Mouse (Mus musculus): Measurements from ENCODE around the gene Cenpa. TPM values are rescaled to one million over a fixed set of nuclear protein-coding genes. Genes with fewer than 3 reads are reported as not detected.
A peak's percentile ranks its signal among the peaks of the same experiment; 100 is the strongest.
"Not testable (repeated sequence)": the region's sequence is repeated elsewhere in the genome, so short reads cannot be mapped to it uniquely, and the experiment has no call there.

The Cenpa gene
- total RNA-seq, 2 experiments from 2014 or later, result 3.2 to 3.8 TPM

- intact Hi-C loops (cut with DNase I), result no loop called here
- no peak for DNase-seq
Measured at GRCm38 (mm10) chr5:30676800-30677199, 10.2 kb downstream of the Cenpa start.

GRCm38 (mm10) chr5:30678069-30678468 is 11.5 kb downstream of the Cenpa start:
- intact Hi-C loops (cut with DNase I); DNase-seq: not testable (repeated sequence)

- intact Hi-C loops (cut with DNase I), result no loop called here
- DNase-seq, result no peak
Measured at GRCm38 (mm10) chr5:30678722-30679296, 12.2 kb downstream of the Cenpa start.

GRCm38 (mm10) chr5:30679593-30679992 is 13.0 kb downstream of the Cenpa start:
- intact Hi-C loops (cut with DNase I), result no loop called here
- no peak for DNase-seq

GRCm38 (mm10) chr5:30681970-30682369 is 15.4 kb downstream of the Cenpa start:
- intact Hi-C loops (cut with DNase I), result no loop called here

GRCm38 (mm10) chr5:30682967-30683600 is 16.5 kb downstream of the Cenpa start:
- intact Hi-C loops (cut with DNase I), result no loop called here
- no peak for DNase-seq

More at GRCm38 (mm10) chr5:30681970-30682369, 15.4 kb downstream of the Cenpa start:
- DNase-seq, result no peak

- DNase-seq, result no peak
- intact Hi-C loops (cut with DNase I), result no loop called here
Measured at GRCm38 (mm10) chr5:30683993-30684392, 17.4 kb downstream of the Cenpa start.

- DNase-seq, result no peak
Measured at GRCm38 (mm10) chr5:30686781-30687180, 20.2 kb downstream of the Cenpa start.

GRCm38 (mm10) chr5:30700361-30701000 is 33.9 kb downstream of the Cenpa start:
- intact Hi-C loops (cut with DNase I), result no loop called here

More at GRCm38 (mm10) chr5:30686781-30687180, 20.2 kb downstream of the Cenpa start:
- intact Hi-C loops (cut with DNase I), result no loop called here

GRCm38 (mm10) chr5:30701373-30701772 is 34.8 kb downstream of the Cenpa start:
- intact Hi-C loops (cut with DNase I); DNase-seq: not testable (repeated sequence)

More at GRCm38 (mm10) chr5:30700361-30701000, 33.9 kb downstream of the Cenpa start:
- DNase-seq, result no peak

GRCm38 (mm10) chr5:30701866-30702265 is 35.3 kb downstream of the Cenpa start:
- DNase-seq, result no peak
- intact Hi-C loops (cut with DNase I), result no loop called here

GRCm38 (mm10) chr5:30709744-30710383 is 43.3 kb downstream of the Cenpa start:
- peak; percentile 36 to 58 for DNase-seq
- intact Hi-C loops (cut with DNase I), result loop anchor here (1.0 to 5.0 kb wide), 3 partner anchors 65 to 197 kb away; partner anchors contain the start of gene Ost4

GRCm38 (mm10) chr5:30710486-30710885 is 43.9 kb downstream of the Cenpa start:
- no peak for DNase-seq
- intact Hi-C loops (cut with DNase I), result loop anchor here (2.0 to 5.0 kb wide), 2 partner anchors 64 to 197 kb away; partner anchors contain the start of gene Ost4

- DNase-seq, result peak; percentile 60 to 63
- intact Hi-C loops (cut with DNase I), result loop anchor here (2.0 to 5.0 kb wide), 2 partner anchors 63 to 196 kb away; partner anchors contain the start of gene Ost4
Measured at GRCm38 (mm10) chr5:30711147-30712001, 44.8 kb downstream of the Cenpa start, which contains the start of gene Dpysl5. Gene Dpysl5 (plus strand): TSS chr5:30711564.

- intact Hi-C loops (cut with DNase I), result loop anchor here (5.0 kb wide), 1 partner anchor 195 kb away; the partner anchor contains the start of gene Ost4
- no peak for DNase-seq
Measured at GRCm38 (mm10) chr5:30712002-30712390, 45.4 kb downstream of the Cenpa start.

- intact Hi-C loops (cut with DNase I), result loop anchor here (5.0 kb wide), 1 partner anchor 195 kb away; the partner anchor contains the start of gene Ost4
- DNase-seq, result no peak
Measured at GRCm38 (mm10) chr5:30712441-30713298, 46.1 kb downstream of the Cenpa start.

GRCm38 (mm10) chr5:30713299-30713675 is 46.7 kb downstream of the Cenpa start:
- no peak for DNase-seq
- intact Hi-C loops (cut with DNase I), result loop anchor here (5.0 kb wide), 1 partner anchor 194 kb away; the partner anchor contains the start of gene Ost4

- no peak for DNase-seq
- intact Hi-C loops (cut with DNase I), result loop anchor here (5.0 kb wide), 1 partner anchor 194 kb away; the partner anchor contains the start of gene Ost4
Measured at GRCm38 (mm10) chr5:30713691-30714090, 47.1 kb downstream of the Cenpa start.

- no peak for DNase-seq
- intact Hi-C loops (cut with DNase I), result no loop called here
Measured at GRCm38 (mm10) chr5:30716311-30716710, 49.7 kb downstream of the Cenpa start.

Data from gastrocnemius, postnatal 36 days (tissue).